Mouse (Mus musculus) limb, embryonic 13.5 days (tissue): ENCODE measurements around the gene Aldh3b3. TPM values are rescaled to one million over a fixed set of nuclear protein-coding genes. Genes with fewer than 3 reads are reported as not detected.

Experiments
- ATAC-seq: fragments of 200-750 bp; cut with Nextera tagmentation; 2 replicates; pipeline ENCODE4 v1.8.0; 2017; ENCODE audit warnings: low read depth, moderate number of reproducible peaks, moderate TSS enrichment; ENCODE audit not compliant: low FRiP score
- H3K27ac ChIP-seq: fragments of 300-500 bp; sonication (generic); 2 replicates; pipeline ENCODE4 v1.5.1; 2015; ENCODE audit warnings: inconsistent platforms, mild to moderate bottlenecking, moderate library complexity
- H3K27me3 ChIP-seq: fragments of 300-500 bp; sonication (generic); 2 replicates; pipeline ENCODE4 v1.6.1; 2015; ENCODE audit warnings: mild to moderate bottlenecking, inconsistent platforms
- H3K36me3 ChIP-seq: fragments of 300-500 bp; sonication (generic); 2 replicates; pipeline ENCODE4 v1.6.1; 2015; ENCODE audit warnings: inconsistent platforms, mild to moderate bottlenecking, moderate library complexity
- H3K4me1 ChIP-seq: fragments of 300-500 bp; sonication (generic); 2 replicates; pipeline ENCODE4 v1.6.1; 2015; ENCODE audit warnings: inconsistent platforms
- H3K4me2 ChIP-seq: fragments of 300-500 bp; sonication (generic); replicated peaks from 2 replicates; pipeline ENCODE4 v1.6.1; 2015; ENCODE audit warnings: inconsistent platforms, mild to moderate bottlenecking, moderate library complexity
- H3K4me3 ChIP-seq: fragments of 300-500 bp; sonication (generic); 2 replicates; pipeline ENCODE4 v1.5.1; 2015; ENCODE audit warnings: moderate library complexity, mild to moderate bottlenecking, inconsistent platforms
- H3K9ac ChIP-seq: fragments of 300-500 bp; sonication (generic); 2 replicates; pipeline ENCODE4 v1.6.1; 2015; ENCODE audit warnings: mild to moderate bottlenecking, inconsistent platforms
- H3K9me3 ChIP-seq: fragments of 300-500 bp; sonication (generic); 2 replicates; pipeline ENCODE4 v1.6.1; 2016; ENCODE audit warnings: inconsistent platforms
- WGBS: fragments of 180-500 bp; shearing (Covaris S2); methylation state at CpG from one replicate; pipeline ENCODE4 v1.1.7; 2015; 5-methylcytosine and 5-hydroxymethylcytosine counted together
- polyA plus RNA-seq: library from polyadenylated mRNA; unstranded; fragments of >200 nt; fragmentation: Nextera tagmentation; extraction: Ambion mirVana; gene quantifications from 2 replicates; pipeline ENCODE4 v1.2.1, GENCODE M21; 2015

Gene Aldh3b3
- polyA plus RNA-seq, 1 experiment from 2014 or later, result 0.05 TPM

GRCm38 (mm10) chr19:3998335-3998734 is 39.9 kb downstream of the Aldh3b3 start:
- no peaks in the 10 kb centered on the region for H3K27me3 ChIP-seq
- H3K9ac ChIP-seq, result 0 out of 2 replicates have a peak overlapping the region, but pooled peaks have one; percentile 93
- no peaks in the 10 kb centered on the region for H3K36me3 ChIP-seq
- H3K4me2 ChIP-seq, result no peak overlapping the region
- no peaks in the 10 kb centered on the region for H3K9me3 ChIP-seq
- H3K27ac ChIP-seq, result no peak overlapping the region
- no peak overlapping the region for H3K4me3 ChIP-seq
- peaks cover 17% of the 10 kb centered on the region for H3K4me1 ChIP-seq
- 77% methylated on average over 8 of the region's 8 CpGs for WGBS
- ATAC-seq, result no peak

GRCm38 (mm10) chr19:3999121-3999730 is 40.8 kb downstream of the Aldh3b3 start:
- peaks cover 17% of the 10 kb centered on the region for H3K4me1 ChIP-seq
- H3K4me3 ChIP-seq, result peak overlapping the region; percentile 79
- peak overlapping the region; percentile 93; the same call in 1 of the 2 replicates for H3K9ac ChIP-seq
- no peaks in the 10 kb centered on the region for H3K9me3 ChIP-seq
- peak overlapping the region; percentile 86 for H3K4me2 ChIP-seq
- ATAC-seq, result no peak
- no peak overlapping the region for H3K27ac ChIP-seq
- H3K36me3 ChIP-seq, result no peaks in the 10 kb centered on the region
- H3K27me3 ChIP-seq, result no peaks in the 10 kb centered on the region
- WGBS, result 89% methylated on average over 9 of the region's 9 CpGs

- H3K27me3 ChIP-seq, result no peaks in the 10 kb centered on the region
- H3K9me3 ChIP-seq, result no peaks in the 10 kb centered on the region
- peak; percentile 90 for ATAC-seq
- peak within 1 kb of the TSS; percentile 93 for H3K9ac ChIP-seq
- under 1% methylated on average over 64 of the region's 64 CpGs for WGBS
- peak within 1 kb of the TSS; percentile 97 for H3K27ac ChIP-seq
- peak within 1 kb of the TSS; percentile 86 for H3K4me2 ChIP-seq
- H3K4me3 ChIP-seq, result peak within 1 kb of the TSS; percentile 79
- peaks cover 5% of the 10 kb centered on the region for H3K36me3 ChIP-seq
- H3K4me1 ChIP-seq, result peaks cover 17% of the 10 kb centered on the region
Observed at GRCm38 (mm10) chr19:4000119-4000900, 41.9 kb downstream of the Aldh3b3 start, which contains the start of the genes Nudt8 and Gm49405. Nudt8 (plus strand) TSS chr19:4000580. Gm49405 (plus strand) TSS chr19:4000626.

- Histone ChIP-seq H3K4me2 (peak overlapping the region; percentile 86), H3K4me1 (peaks cover 17% of the 10 kb centered on the region), H3K9ac (peak overlapping the region; percentile 93), H3K4me3 (peak overlapping the region; percentile 79), H3K9me3 (no peaks in the 10 kb centered on the region), H3K27ac (peak overlapping the region; percentile 97), H3K27me3 (no peaks in the 10 kb centered on the region), H3K36me3 (peaks cover 13% of the 10 kb centered on the region)
- WGBS, result 14% methylated on average over 17 of the region's 17 CpGs
- ATAC-seq, result peak; percentile 4; the same call in 1 of the 2 replicates
Observed at GRCm38 (mm10) chr19:4000949-4001525, 42.6 kb downstream of the Aldh3b3 start.

DNA sequence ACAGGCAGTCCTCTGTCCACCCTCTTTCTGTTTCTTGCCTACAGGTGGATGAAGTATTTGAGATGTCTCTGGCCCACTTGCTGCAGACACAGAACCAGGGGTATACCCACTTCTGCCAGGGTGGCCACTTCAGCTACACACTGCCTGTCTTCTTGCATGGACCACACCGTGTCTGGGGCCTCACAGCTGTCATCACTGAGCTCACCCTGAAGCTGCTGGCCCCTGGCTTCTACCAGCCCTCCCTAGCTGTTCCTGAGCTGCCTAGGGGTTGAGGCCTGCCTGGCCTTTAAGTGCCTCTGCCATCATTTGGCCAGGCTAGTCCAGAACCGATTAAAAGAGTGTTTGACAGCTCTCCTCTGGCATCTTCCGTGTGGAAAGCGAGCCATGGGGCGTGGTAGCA is 43.3 kb downstream of the Aldh3b3 start:
- 0 out of 2 replicates have a peak overlapping the region, but pooled peaks have one; percentile 79 for H3K4me3 ChIP-seq

GRCm38 (mm10) chr19:4003112-4003511 is 44.7 kb downstream of the Aldh3b3 start, which contains the start of gene Doc2g:
Doc2g (plus strand) TSS chr19:4003313.
- Histone ChIP-seq H3K36me3 (peaks cover 33% of the 10 kb centered on the region), H3K9ac (peak within 1 kb of the TSS; percentile 31; the same call in 1 of the 2 replicates), H3K4me1 (peaks cover 17% of the 10 kb centered on the region), H3K27me3 (no peaks in the 10 kb centered on the region), H3K4me3 (no peak within 1 kb of the TSS), H3K9me3 (no peaks in the 10 kb centered on the region), H3K27ac (no peak within 1 kb of the TSS), H3K4me2 (no peak within 1 kb of the TSS)
- WGBS, result 57% methylated on average over 1 of the region's 1 CpGs
- ATAC-seq, result no peak

More for the DNA sequence above, 43.3 kb downstream of the Aldh3b3 start:
- ATAC-seq, result no peak
- Histone ChIP-seq H3K9ac (peak overlapping the region; percentile 93; the same call in 1 of the 2 replicates), H3K36me3 (peaks cover 20% of the 10 kb centered on the region), H3K9me3 (no peaks in the 10 kb centered on the region), H3K4me1 (peaks cover 17% of the 10 kb centered on the region), H3K4me2 (peak overlapping the region; percentile 86), H3K27ac (no peak overlapping the region), H3K27me3 (no peaks in the 10 kb centered on the region)
- WGBS, result 85% methylated on average over 5 of the region's 5 CpGs

DNA sequence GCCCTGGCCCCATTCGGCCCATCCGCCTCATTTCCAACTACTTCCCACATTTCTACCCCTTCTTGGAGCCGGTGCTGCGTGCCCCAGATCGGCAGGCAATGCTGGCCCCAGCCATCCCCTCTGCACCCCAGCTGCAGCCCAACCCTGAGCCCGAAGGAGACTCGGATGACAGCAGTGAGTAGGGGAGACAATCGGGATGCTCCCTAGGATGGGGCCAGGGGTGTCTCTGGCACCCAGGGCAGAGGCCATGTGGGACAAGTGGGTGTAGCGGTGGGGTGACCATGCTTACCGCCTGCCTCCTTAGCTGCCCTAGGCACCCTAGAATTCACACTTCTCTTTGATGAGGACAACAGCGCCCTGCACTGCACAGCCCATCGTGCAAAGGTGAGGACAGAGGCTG is 45.2 kb downstream of the Aldh3b3 start:
- Histone ChIP-seq H3K27ac (no peak overlapping the region), H3K27me3 (no peaks in the 10 kb centered on the region), H3K9me3 (no peaks in the 10 kb centered on the region), H3K4me3 (no peak overlapping the region), H3K9ac (0 out of 2 replicates have a peak overlapping the region, but pooled peaks have one; percentile 31), H3K4me2 (no peak overlapping the region), H3K4me1 (peaks cover 17% of the 10 kb centered on the region), H3K36me3 (peaks cover 39% of the 10 kb centered on the region)
- WGBS, result 70% methylated on average over 12 of the region's 12 CpGs
- ATAC-seq, result no peak

GRCm38 (mm10) chr19:4004331-4004730 is 45.9 kb downstream of the Aldh3b3 start:
- WGBS, result 87% methylated on average over 15 of the region's 15 CpGs
- Histone ChIP-seq H3K27me3 (no peaks in the 10 kb centered on the region), H3K4me1 (peaks cover 17% of the 10 kb centered on the region), H3K9me3 (no peaks in the 10 kb centered on the region), H3K27ac (no peak overlapping the region), H3K36me3 (peaks cover 46% of the 10 kb centered on the region), H3K4me2 (no peak overlapping the region), H3K9ac (peak overlapping the region; percentile 31; the same call in 1 of the 2 replicates), H3K4me3 (no peak overlapping the region)
- ATAC-seq, result no peak

DNA sequence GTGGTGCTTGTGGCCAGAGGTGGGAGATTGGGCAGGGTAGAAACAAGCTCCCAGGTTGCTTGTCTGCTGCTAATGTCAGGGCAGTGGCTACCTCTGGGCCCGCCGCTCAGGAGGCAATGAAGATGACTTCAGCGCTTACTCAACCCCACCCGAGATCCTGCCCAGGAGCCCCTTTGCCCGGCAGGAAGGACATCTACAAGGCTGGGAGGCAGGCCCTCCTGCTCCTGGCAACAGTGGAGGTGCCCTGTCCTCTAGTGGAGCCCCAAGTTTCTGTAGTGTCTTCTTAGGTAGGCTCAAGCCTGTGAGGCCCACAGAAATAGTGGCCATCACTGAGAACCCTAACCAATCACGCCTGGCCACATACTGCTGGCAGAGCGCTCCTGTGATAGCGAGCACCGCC is 46.6 kb downstream of the Aldh3b3 start:
- Histone ChIP-seq H3K4me1 (peaks cover 11% of the 10 kb centered on the region), H3K27me3 (no peaks in the 10 kb centered on the region), H3K4me2 (no peak overlapping the region), H3K9ac (no peak overlapping the region), H3K9me3 (no peaks in the 10 kb centered on the region), H3K36me3 (peaks cover 53% of the 10 kb centered on the region), H3K4me3 (no peak overlapping the region), H3K27ac (no peak overlapping the region)
- 88% methylated on average over 9 of the region's 9 CpGs for WGBS
- no peak for ATAC-seq

- Histone ChIP-seq H3K27ac (no peak overlapping the region), H3K4me1 (peaks cover 9% of the 10 kb centered on the region), H3K9ac (no peak overlapping the region), H3K27me3 (no peaks in the 10 kb centered on the region), H3K4me3 (no peak overlapping the region), H3K9me3 (no peaks in the 10 kb centered on the region), H3K36me3 (peaks cover 59% of the 10 kb centered on the region), H3K4me2 (no peak overlapping the region)
- 99% methylated on average over 8 of the region's 8 CpGs for WGBS
- no peak for ATAC-seq
Observed at GRCm38 (mm10) chr19:4005971-4006370, 47.5 kb downstream of the Aldh3b3 start.

DNA sequence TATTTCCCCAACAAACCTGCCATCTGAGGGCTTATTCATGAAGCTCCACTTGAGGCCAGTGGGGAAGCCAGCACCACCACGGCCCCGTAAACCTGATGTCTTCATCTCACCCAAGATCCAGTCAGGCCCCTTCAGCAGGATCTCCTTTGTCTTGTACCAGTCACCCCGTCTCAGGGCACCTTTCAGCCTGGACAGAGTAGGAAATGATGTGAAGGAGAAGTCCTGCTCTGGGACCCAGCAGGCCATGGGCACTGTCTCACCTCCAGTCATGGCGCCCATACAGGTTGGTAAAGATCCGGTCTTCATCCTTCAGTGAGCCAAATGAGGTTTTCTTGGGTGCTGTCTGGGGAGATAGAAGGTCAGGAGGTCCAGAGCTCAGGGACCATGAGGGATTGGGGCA is 52.6 kb downstream of the Aldh3b3 start:
- Histone ChIP-seq H3K27me3 (no peaks in the 10 kb centered on the region), H3K9ac (no peak overlapping the region), H3K36me3 (peaks cover 50% of the 10 kb centered on the region), H3K4me1 (peaks cover 6% of the 10 kb centered on the region), H3K4me2 (peak overlapping the region; percentile 81; the same call in 1 of the 2 replicates), H3K9me3 (no peaks in the 10 kb centered on the region), H3K27ac (no peak overlapping the region), H3K4me3 (peak overlapping the region; percentile 7; the same call in 1 of the 2 replicates)
- 92% methylated on average over 5 of the region's 5 CpGs for WGBS
- no peak for ATAC-seq
